Mouse (Mus musculus): ENCODE results near the gene Cacng1. TPM values are rescaled to one million over a fixed set of nuclear protein-coding genes. Genes with fewer than 3 reads are reported as not detected.

Cacng1 gene
- polyA plus RNA-seq, 1 experiment: 0.23 TPM

DNA sequence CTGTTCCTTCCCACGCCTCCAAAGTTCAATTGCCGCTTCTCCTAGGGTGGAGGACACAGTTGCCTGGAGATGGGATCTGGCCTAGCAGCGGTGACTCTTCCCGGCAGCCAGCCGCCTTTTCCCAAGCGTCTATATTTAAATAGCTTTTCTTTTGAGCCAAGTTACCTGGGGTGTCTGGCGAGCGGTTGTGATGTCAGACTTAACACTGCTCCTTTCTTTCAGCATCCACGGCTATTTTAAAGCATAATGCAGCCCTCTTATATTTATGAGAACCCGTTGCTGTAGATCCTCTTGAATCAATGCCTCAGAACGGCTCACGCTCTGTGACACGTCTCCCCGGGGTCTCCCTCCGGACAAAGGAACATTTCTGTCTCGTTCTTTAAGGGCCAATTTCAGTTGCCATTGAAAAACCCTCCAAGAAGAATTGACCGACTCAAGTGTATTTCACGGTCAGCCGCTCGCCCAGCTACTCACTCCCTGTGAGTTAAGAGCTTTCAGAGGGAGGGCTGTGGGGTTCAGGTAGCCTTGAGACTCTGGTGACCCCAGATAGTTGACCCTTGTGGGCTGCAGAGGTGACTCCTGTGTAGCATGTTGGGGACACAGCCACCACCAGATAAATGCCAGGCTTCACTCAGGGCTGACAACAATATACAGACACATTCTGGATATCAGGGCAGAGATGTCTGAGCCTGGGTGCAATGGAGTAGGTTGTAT, 8.3 kb downstream of the Cacng1 start:
- Histone ChIP-seq H3K27ac (ENCODE audit: control insufficient read depth, insufficient read depth, low read depth, low read length) (no peak overlapping the region), H3K27me3 (ENCODE audit: control insufficient read depth, insufficient read depth, low read length) (no peaks in the 10 kb centered on the region), H3K4me1 (ENCODE audit: control insufficient read depth, insufficient read depth, low read length) (no peaks in the 10 kb centered on the region)

DNA sequence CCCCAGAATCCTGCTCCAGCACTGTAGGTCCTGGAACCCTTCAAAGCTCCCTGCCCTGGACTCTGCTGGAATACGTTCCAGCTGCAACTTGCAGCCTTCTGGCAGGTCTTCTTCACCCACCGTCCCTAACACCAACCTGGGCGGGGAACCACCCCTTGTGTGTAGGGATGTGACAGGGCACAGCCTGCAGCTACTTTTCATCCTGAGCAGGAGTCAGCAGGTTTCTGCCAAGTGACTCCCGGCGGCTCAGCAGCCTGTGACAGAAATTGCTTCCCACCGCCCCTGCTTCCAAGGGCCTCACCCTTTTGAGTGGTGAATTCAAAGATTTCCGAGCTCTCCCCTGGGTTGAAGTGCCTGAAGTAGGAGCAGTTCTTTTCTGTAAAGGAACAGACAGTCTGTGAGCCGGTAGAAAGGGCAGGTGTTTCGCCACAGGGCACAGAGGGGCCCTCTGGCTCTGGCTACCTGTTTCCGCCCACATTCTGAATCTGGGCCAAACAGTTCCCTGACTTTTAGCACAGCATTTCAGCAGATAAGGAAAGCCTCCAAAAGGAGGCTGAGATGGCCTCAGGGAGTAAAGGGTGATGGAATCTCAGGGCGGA, 10.7 kb downstream of the Cacng1 start:
- no peaks in the 10 kb centered on the region for H3K27me3 ChIP-seq (ENCODE audit: control insufficient read depth, insufficient read depth, low read length)
- no peak overlapping the region for H3K27ac ChIP-seq (ENCODE audit: control insufficient read depth, insufficient read depth, low read depth, low read length)
- TF ChIP-seq CTCF (IDR thresholded peaks at IDR 0.05; ENCODE audit: control insufficient read depth, insufficient read depth, insufficient replicate concordance, low read depth, low read length): no peak
- no peak for TF ChIP-seq POLR2A (IDR thresholded peaks at IDR 0.05; ENCODE audit: control insufficient read depth, low read depth, low read length)
- no peaks in the 10 kb centered on the region for H3K36me3 ChIP-seq (ENCODE audit: control insufficient read depth, insufficient read depth, low read length)
- H3K4me3 ChIP-seq (ENCODE audit: control insufficient read depth, low read depth, low read length): no peak overlapping the region
- H3K4me1 ChIP-seq (ENCODE audit: control insufficient read depth, insufficient read depth, low read length): no peaks in the 10 kb centered on the region

More for the DNA sequence above, 8.3 kb downstream of the Cacng1 start:
- Histone ChIP-seq H3K36me3 (ENCODE audit: control insufficient read depth, insufficient read depth, low read length) (no peaks in the 10 kb centered on the region), H3K4me3 (ENCODE audit: control insufficient read depth, low read depth, low read length) (no peak overlapping the region)
- no peak for TF ChIP-seq POLR2A (IDR thresholded peaks at IDR 0.05; ENCODE audit: control insufficient read depth, low read depth, low read length)
- TF ChIP-seq CTCF (IDR thresholded peaks at IDR 0.05; ENCODE audit: control insufficient read depth, insufficient read depth, insufficient replicate concordance, low read depth, low read length): no peak

DNA sequence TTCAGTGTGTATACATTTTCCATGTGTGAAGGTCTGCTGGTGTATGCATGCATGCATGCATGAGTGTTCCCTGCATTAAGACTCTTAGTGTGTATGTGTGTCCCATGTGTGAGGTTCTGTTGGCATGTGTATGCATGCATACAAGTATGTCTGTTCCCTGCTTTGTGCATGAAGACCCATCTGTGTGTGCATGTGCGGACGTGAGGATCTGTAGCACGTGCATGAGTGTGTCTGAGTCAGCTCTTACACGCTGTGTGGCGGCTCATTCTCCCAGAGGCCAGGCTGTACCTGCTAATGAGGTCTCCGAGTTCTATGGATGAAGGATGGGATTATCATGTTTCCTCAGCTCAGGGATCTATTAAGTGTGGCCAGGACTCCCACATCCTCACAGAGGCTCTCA, 11.3 kb downstream of the Cacng1 start:
- Histone ChIP-seq H3K27ac (ENCODE audit: control insufficient read depth, insufficient read depth, low read depth, low read length) (no peak overlapping the region), H3K36me3 (ENCODE audit: control insufficient read depth, insufficient read depth, low read length) (no peaks in the 10 kb centered on the region), H3K27me3 (ENCODE audit: control insufficient read depth, insufficient read depth, low read length) (no peaks in the 10 kb centered on the region), H3K4me1 (ENCODE audit: control insufficient read depth, insufficient read depth, low read length) (no peaks in the 10 kb centered on the region), H3K4me3 (ENCODE audit: control insufficient read depth, low read depth, low read length) (no peak overlapping the region)
- no peak for TF ChIP-seq CTCF (IDR thresholded peaks at IDR 0.05; ENCODE audit: control insufficient read depth, insufficient read depth, insufficient replicate concordance, low read depth, low read length)
- no peak for TF ChIP-seq POLR2A (IDR thresholded peaks at IDR 0.05; ENCODE audit: control insufficient read depth, low read depth, low read length)

DNA sequence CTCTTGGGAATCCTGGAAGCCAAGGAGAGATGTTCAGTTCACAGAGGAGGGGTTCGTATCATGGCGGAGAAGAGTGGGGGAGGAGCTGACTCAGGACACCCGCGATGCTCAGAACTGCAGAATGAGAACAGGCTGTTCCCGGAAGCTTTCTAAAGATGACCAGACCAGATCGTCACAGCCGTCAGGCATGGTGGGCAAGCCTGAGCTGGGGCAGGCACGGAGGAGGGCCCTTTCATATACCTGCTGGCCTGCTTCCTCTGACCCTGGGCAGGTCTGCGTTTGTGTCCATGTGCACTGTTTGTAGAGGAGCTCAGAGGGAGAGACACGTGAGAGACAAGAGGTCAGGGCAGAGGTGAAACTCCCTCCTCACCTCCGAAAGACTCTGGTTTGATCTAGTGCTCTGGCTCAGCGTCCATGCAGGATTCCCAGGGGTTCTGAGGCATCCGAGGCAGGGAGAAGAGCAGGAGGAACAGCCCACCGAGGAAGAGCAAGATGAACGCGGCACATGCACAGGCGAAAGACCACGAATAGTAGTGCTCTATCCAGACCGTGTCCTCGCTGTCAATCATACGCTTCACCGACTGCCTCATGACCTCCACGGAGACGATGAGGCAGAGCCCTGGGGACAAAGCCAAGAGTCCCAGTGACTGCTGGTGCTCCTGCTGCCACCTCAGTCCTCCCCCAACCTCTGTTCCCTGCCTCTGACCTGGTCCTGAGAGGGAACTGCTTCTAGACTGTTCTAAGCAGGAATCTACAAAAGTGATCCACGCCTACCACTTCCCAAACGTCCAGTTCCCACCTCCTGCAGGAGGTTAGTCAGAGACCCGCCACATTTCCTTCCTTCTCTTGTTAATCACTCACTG, 12.8 kb downstream of the Cacng1 start:
- no peaks in the 10 kb centered on the region for H3K4me1 ChIP-seq (ENCODE audit: control insufficient read depth, insufficient read depth, low read length)
- no peak overlapping the region; the same call in 1 of the 2 replicates for H3K27ac ChIP-seq (ENCODE audit: control insufficient read depth, insufficient read depth, low read depth, low read length)
- TF ChIP-seq CTCF (IDR thresholded peaks at IDR 0.05; ENCODE audit: control insufficient read depth, insufficient read depth, insufficient replicate concordance, low read depth, low read length) (no peak), POLR2A (IDR thresholded peaks at IDR 0.05; ENCODE audit: control insufficient read depth, low read depth, low read length) (no peak)
- H3K27me3 ChIP-seq (ENCODE audit: control insufficient read depth, insufficient read depth, low read length): no peaks in the 10 kb centered on the region
- H3K4me3 ChIP-seq (ENCODE audit: control insufficient read depth, low read depth, low read length): no peak overlapping the region
- no peaks in the 10 kb centered on the region for H3K36me3 ChIP-seq (ENCODE audit: control insufficient read depth, insufficient read depth, low read length)

DNA sequence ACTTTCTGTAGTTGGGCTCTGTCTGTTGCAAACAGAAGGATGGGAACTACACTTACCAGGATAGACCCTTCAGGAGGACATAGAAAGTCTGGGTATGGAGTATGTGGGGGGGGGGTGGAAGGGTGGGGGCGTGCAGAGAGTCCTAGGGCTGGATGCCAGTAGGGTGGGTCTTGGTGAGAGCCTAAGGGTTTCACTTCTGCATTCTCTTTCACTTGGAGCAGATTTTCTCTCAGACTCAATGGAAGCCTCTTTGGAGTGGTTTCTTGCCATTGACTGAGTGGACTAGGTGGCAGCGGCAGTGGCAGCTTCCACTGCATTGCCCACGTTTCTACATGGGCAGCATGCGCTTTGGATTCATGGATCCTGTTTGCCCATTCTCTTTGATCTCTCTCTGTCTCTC, 16.4 kb downstream of the Cacng1 start:
- H3K27me3 ChIP-seq (ENCODE audit: control insufficient read depth, insufficient read depth, low read length): no peaks in the 10 kb centered on the region
- no peak overlapping the region for H3K4me3 ChIP-seq (ENCODE audit: control insufficient read depth, low read depth, low read length)
- no peaks in the 10 kb centered on the region for H3K4me1 ChIP-seq (ENCODE audit: control insufficient read depth, insufficient read depth, low read length)
- TF ChIP-seq POLR2A (IDR thresholded peaks at IDR 0.05; ENCODE audit: control insufficient read depth, low read depth, low read length): no peak
- TF ChIP-seq CTCF (IDR thresholded peaks at IDR 0.05; ENCODE audit: control insufficient read depth, insufficient read depth, insufficient replicate concordance, low read depth, low read length): no peak
- H3K36me3 ChIP-seq (ENCODE audit: control insufficient read depth, insufficient read depth, low read length): no peaks in the 10 kb centered on the region
- no peak overlapping the region for H3K27ac ChIP-seq (ENCODE audit: control insufficient read depth, insufficient read depth, low read depth, low read length)

DNA sequence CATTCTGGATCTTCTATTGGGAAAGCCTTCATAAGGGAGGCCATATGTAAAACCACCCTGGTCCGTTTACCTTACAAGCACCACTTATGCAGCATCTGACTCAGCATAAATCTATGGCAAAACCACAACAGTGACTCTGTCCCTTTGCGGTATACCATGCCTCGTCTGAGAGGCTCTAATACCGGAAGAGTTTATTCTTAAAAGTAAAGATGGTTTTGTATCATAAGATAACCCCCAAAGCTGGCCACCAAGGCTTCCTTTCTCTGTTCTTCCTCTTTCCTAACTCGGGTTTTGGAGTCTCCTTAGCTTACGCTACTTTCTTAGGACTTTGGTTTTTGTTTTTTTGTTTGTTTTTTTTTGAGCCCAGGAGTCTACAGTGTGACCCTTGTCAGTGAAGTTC, 23.0 kb downstream of the Cacng1 start:
- no peaks in the 10 kb centered on the region for H3K27me3 ChIP-seq (ENCODE audit: control insufficient read depth, insufficient read depth, low read length)
- no peak overlapping the region for H3K27ac ChIP-seq (ENCODE audit: control insufficient read depth, insufficient read depth, low read depth, low read length)
- H3K4me3 ChIP-seq (ENCODE audit: control insufficient read depth, low read depth, low read length): no peak overlapping the region
- H3K4me1 ChIP-seq (ENCODE audit: control insufficient read depth, insufficient read depth, low read length): no peaks in the 10 kb centered on the region
- TF ChIP-seq CTCF (IDR thresholded peaks at IDR 0.05; ENCODE audit: control insufficient read depth, insufficient read depth, insufficient replicate concordance, low read depth, low read length): no peak
- TF ChIP-seq POLR2A (IDR thresholded peaks at IDR 0.05; ENCODE audit: control insufficient read depth, low read depth, low read length): no peak
- no peaks in the 10 kb centered on the region for H3K36me3 ChIP-seq (ENCODE audit: control insufficient read depth, insufficient read depth, low read length)

DNA sequence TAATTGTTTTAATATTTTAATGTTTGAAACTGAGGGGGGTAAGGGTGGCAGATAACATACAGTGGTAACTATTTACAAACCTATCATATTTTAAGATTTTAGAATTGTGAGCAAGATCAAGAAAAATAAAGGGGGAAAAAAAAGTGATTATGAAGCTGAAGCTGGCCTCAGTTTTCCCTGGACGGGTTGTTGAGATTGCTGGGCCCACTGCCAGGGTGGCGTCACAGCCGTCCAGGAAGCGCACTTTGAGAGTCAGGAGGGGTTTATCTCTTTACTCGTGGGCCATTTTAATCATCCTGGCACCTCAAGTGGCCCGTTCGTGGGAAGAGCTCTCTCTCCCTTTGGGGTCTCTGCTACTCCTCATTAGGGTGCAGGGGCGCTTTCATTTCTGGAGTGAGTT, 24.8 kb downstream of the Cacng1 start:
- Histone ChIP-seq H3K36me3 (ENCODE audit: control insufficient read depth, insufficient read depth, low read length) (no peaks in the 10 kb centered on the region), H3K4me3 (ENCODE audit: control insufficient read depth, low read depth, low read length) (no peak overlapping the region), H3K4me1 (ENCODE audit: control insufficient read depth, insufficient read depth, low read length) (peaks cover under 1% of the 10 kb centered on the region; the same call in 1 of the 2 replicates), H3K27ac (ENCODE audit: control insufficient read depth, insufficient read depth, low read depth, low read length) (no peak overlapping the region), H3K27me3 (ENCODE audit: control insufficient read depth, insufficient read depth, low read length) (no peaks in the 10 kb centered on the region)
- TF ChIP-seq CTCF (IDR thresholded peaks at IDR 0.05; ENCODE audit: control insufficient read depth, insufficient read depth, insufficient replicate concordance, low read depth, low read length) (no peak), POLR2A (IDR thresholded peaks at IDR 0.05; ENCODE audit: control insufficient read depth, low read depth, low read length) (no peak)

Measured in testis, adult 2 months (tissue).